Mouse (Mus musculus) stomach, postnatal 0 days (tissue): ENCODE measurements at regions not wholly inside any gene's neighbourhood (a gene's known extent, or its start where the extent isn't known, plus 50 kb on each side); places are given as distances from the start of the nearest gene placed in this dataset.

Source experiments
- CTCF ChIP-seq: IDR thresholded peaks from 2 replicates; pipeline ENCODE4 v1.5.1; 2016; ENCODE audit warnings: antibody characterized with exemption, low read depth, mild to moderate bottlenecking, moderate library complexity
- EP300 ChIP-seq: optimal IDR thresholded peaks from 2 replicates; pipeline ENCODE3; 2016; ENCODE audit warnings: antibody characterized with exemption

DNA sequence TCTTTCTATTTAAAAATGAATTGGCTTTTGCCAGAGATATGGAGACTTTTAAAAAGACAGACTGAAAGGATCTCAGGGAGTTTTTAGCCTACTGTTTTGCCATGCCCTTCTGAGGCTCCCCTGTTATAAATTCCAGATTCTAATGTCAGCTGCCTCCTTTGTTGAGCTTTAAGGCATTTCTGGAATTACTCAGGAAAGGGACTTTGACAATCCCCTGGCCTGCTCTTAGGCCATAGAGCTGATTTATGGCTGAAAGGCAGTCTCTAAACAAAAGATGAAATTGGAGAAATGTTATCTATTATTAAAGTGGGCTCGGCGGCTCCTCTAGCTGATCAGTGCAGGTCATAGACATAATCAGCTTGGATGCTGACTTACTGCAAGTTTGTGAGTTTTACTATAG, 231.0 kb upstream of the Rbms1 start:
- no peak for TF ChIP-seq CTCF
- no peak for TF ChIP-seq EP300
